Mouse (Mus musculus) ES-Bruce4 (cell line): ENCODE results near the gene Nab2.

Experiments
- CTCF ChIP-seq: IDR thresholded peaks from one replicate; pipeline ENCODE4 v1.8.1; 2011; ENCODE audit warnings: low read depth, low read length
- EP300 ChIP-seq: IDR thresholded peaks from 2 replicates; pipeline ENCODE4 v1.6.1; 2011; ENCODE audit warnings: low read depth, low read length; ENCODE audit not compliant: insufficient read depth
- POLR2A ChIP-seq: IDR thresholded peaks from one replicate; pipeline ENCODE4 v1.8.1; 2011; ENCODE audit warnings: low read length; ENCODE audit not compliant: insufficient read depth

DNA sequence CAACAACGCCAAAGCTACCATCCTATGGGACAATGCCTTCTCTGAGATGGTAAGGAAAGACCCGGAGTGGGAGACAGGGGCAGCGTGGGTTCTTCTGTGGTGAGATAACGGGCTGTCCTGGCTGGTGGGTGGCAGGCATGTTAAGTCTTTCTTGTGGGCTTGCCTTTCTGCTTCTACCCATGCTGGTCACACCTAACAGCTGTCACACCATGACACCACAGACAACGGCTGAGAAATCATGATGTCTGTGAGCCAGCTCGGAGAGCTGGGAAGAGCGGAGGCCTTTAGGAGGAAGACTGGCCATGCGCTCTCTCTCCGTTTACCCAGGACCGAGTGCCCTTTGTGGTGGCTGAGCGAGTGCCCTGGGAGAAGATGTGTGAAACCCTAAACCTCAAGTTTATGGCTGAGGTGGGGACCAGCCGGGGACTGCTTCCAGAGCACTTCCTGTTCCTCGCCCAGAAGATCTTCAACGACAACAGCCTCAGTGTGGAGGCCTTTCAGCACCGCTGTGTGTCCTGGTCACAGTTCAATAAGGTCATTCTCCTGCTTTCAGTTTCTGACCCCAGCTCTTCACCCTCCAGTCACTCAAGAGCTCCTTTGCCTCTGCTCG, 13.3 kb downstream of the Nab2 start:
- TF ChIP-seq CTCF (no peak), POLR2A (no peak), EP300 (no peak)
